Mouse (Mus musculus) neural tube, postnatal 0 days (tissue): ENCODE measurements around the gene Prss22. TPM values are rescaled to one million over a fixed set of nuclear protein-coding genes. Genes with fewer than 3 reads are reported as not detected.

Source experiments
- microRNA-seq: library from miRNA; unstranded; fragments of <30 nt; microRNA quantifications from one replicate; pipeline ENCODE4, GENCODE M21; 2016
- polyA plus RNA-seq: library from polyadenylated mRNA; unstranded; fragments of >200 nt; fragmentation: Nextera tagmentation; extraction: Ambion mirVana; gene quantifications from 2 replicates; pipeline ENCODE4 v1.2.1, GENCODE M21; 2015

Prss22 gene
- polyA plus RNA-seq, result not detected in 2 replicates

DNA sequence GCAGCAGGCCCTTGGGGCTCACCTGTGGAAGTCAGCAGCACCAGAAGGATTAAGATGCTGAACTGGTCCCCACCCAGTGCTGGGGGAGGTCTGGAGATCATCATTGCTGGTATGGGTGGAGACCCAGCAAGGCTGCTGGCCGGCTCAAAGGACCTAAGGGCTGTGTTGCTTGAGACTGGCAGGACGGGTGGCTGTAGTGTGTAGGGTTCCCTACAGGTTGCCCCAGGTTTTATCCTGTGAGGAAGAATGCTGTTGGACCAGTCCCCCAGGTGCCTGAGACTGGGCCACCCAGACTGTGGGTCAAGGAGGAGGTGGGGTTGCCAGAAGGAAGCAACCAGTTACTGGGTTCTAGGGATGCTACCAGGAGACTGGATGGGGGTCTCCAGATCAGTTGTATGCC lies at the start of gene Prss22:
Prss22 (minus strand) TSS at position 200 of the 400 bp plus-strand sequence.

DNA sequence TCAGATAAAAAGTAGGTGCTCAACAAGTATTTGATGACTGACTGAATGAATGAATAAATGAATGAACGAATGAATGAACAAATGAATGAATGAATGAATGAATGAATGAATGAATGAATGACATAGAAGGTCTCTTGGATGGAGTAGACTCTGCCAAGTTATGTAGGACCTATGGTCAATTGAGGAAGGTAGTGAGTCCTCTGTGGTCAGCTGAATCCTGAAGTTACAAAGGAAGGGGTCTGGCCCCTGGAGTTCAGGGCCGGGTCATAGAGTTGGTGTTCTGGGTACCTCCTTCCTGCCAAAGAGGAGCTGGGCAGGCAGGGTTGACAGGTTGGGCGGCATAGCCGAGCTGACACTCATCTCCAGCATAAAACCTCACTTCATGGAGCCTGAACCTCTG lies 39.9 kb upstream of the Prss22 start, which contains the start of gene Prss27:
Prss27 (plus strand) TSS at position 301 of the 400 bp plus-strand sequence.

DNA sequence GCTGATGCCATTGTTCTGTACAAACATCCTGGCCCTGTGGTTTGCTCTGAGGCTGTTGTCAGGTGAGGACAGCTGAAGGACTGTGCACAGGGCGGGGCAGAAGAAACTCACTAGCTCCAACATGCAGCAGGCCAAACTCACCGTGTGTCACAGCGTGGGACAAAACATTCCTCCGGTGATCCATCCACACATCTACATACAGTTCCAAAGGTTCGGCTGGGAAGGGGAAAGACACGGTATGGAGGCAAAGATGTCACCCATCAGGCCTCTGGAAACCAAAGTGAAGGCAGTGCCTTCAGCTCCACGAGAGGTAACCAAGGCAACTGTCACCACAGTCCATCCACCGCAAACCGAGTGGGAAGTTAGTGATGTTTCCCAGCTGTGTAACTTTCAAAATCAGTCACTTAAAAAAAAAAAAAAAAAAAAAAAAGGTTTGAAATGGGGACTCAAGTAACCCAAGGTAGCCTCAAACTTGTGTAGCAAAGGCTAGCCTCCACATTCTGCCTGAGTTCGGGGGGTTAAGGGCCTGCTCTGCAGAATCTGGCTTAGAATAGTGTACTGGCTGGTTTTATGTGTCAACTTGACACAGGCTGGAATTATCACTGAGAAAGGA lies 17.5 kb downstream of the Prss22 start, which contains the start of gene Prss30:
Prss30 (minus strand) TSS at position 270 of the 613 bp plus-strand sequence.

DNA sequence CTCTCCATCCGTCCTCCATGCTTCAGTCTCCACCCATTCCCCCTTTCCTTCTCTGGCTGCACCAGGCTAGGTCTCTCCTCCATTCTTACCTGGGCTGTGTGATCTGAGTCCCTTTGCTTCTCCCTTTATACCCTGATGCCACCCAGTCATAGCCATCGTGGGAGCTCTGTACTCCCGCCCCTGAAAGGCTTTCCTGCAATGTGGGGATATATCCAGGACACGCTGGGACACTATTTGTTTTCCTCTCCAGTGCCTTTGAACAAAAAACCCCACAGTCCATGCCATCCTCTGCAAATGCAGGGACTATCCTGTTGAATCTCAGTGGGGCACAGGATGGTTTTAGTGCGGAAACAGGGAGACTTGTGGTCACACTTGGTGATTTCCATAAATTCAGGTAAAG lies 42.7 kb downstream of the Prss22 start, which contains the start of gene Sbpl:
Sbpl (minus strand) TSS at position 101 of the 400 bp plus-strand sequence.

Small RNAs within 50 kb of the gene (microRNA-seq; reads per million reads assigned to microRNA genes)
- not detected for gene Gm27700

Other genes starting within 250 kb of the Prss22 start
- gene Flywch1, start 226.5 kb downstream of the Prss22 start, polyA plus RNA-seq, result 162 and 181 TPM in 2 replicates
- gene Flywch2, start 212.0 kb downstream of the Prss22 start, polyA plus RNA-seq, result 111 and 120 TPM in 2 replicates
- gene Srrm2, start 207.6 kb downstream of the Prss22 start, polyA plus RNA-seq, result 455 and 462 TPM in 2 replicates
- gene Elob, start 169.0 kb downstream of the Prss22 start, polyA plus RNA-seq, result 1,482 and 1,529 TPM in 2 replicates
- not detected in 2 replicates for gene Prss33, start 162.0 kb downstream of the Prss22 start, polyA plus RNA-seq
- 0.12 TPM in 1 of 2 replicates, not detected in the other for gene Prss32, start 154.2 kb downstream of the Prss22 start, polyA plus RNA-seq
- gene Prss41, start 153.9 kb downstream of the Prss22 start, polyA plus RNA-seq, result 0.86 and 1.6 TPM in 2 replicates
- not detected in 2 replicates for gene Prss21, start 130.0 kb downstream of the Prss22 start, polyA plus RNA-seq
- not detected in 2 replicates for gene Dcpp1, start 117.2 kb downstream of the Prss22 start, polyA plus RNA-seq
- gene Dcpp2, start 117.2 kb downstream of the Prss22 start, polyA plus RNA-seq, result not detected in 2 replicates
- not detected in 2 replicates for gene Dcpp3, start 80.6 kb downstream of the Prss22 start, polyA plus RNA-seq
- not detected in 2 replicates for gene Sbp, start 56.4 kb downstream of the Prss22 start, polyA plus RNA-seq
- gene Sbpl, start 42.8 kb downstream of the Prss22 start, polyA plus RNA-seq, result not detected in 2 replicates
- not detected in 2 replicates for gene Prss30, start 17.5 kb downstream of the Prss22 start, polyA plus RNA-seq
- 0.15 TPM in 1 of 2 replicates, not detected in the other for gene Prss27, start 40.0 kb upstream of the Prss22 start, polyA plus RNA-seq
- gene Kctd5, start 75.4 kb upstream of the Prss22 start, polyA plus RNA-seq, result 89.6 and 92.0 TPM in 2 replicates
- 59.2 and 60.0 TPM in 2 replicates for gene Pdpk1, start 152.8 kb upstream of the Prss22 start, polyA plus RNA-seq
- gene Amdhd2, start 165.7 kb upstream of the Prss22 start, polyA plus RNA-seq, result 39.4 and 44.0 TPM in 2 replicates
- gene Atp6v0c, start 171.6 kb upstream of the Prss22 start, polyA plus RNA-seq, result 2,504 and 2,539 TPM in 2 replicates
- 20.0 and 23.7 TPM in 2 replicates for gene Tbc1d24, start 207.5 kb upstream of the Prss22 start, polyA plus RNA-seq
- 6.5 and 6.6 TPM in 2 replicates for gene Ntn3, start 211.4 kb upstream of the Prss22 start, polyA plus RNA-seq
- 9.1 and 9.7 TPM in 2 replicates for gene Tedc2, start 222.8 kb upstream of the Prss22 start, polyA plus RNA-seq